Mouse (Mus musculus) CD8-positive naive resting alpha-beta T cell, adult 2 months (primary cell): ENCODE measurements around the gene Clec1a.
"Not testable (repeated sequence)": the region's sequence is repeated elsewhere in the genome, so short reads cannot be mapped to it uniquely, and the experiment has no call there.

Source experiments
- DNase-seq, 2 experiments: peaks; one replicate each; pipeline ENCODE4 v3.0.0; 2022; ENCODE audit warnings: low read depth in 2 of 2, low spot score in 2 of 2

Clec1a gene

DNA sequence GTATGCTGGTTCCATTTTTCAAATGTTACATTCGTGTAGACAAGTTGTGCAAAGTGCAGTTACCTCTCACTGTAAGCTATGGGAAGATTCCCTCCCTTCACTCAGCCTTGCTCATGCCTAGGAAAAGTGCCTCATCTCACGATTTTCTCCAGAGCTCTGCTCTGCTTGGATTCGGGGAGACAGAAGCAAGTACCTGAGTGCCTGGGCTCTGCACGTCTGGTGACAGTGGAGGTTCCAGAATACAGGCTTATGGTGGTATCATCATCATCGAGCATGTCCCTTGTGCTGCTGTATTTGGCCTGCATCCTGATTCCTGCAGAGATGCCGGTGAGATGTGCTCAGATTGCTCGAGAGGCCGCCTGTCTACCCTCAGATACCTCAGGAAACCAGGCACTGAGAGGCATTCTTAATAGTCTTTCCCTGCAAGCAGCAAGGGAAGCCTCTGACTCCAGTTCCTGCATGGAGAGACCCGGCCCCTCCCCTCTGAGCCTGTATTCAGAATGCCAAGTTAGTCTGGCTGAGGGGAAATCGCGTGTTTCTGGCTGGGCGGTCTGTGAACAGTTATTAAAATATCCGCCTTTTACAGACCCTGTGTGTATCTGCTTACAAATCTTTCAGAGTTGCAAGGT lies at the start of gene Clec1a:
TSS of gene Clec1a (minus strand) at position 590 of the 629 bp plus-strand sequence.
- no peak for DNase-seq

DNA sequence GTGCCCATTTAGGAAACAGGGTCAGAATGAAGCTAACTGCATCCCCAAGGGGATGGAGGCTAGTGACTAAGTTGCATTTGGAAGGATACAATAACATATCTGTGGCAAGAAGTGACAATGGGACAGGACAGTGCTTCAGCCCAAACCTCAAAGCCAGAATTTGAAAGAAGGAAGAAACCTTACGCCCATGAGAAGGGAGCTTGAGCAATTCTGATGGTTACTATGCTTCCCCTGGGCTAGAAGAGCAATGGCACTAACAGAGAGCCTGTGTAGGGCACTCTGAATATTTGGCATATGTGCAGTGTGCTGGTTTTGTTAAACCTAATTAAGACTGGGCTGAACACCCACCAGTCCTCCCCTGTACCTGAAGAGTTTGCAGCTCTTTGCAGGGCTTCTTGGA lies 47.7 kb upstream of the Clec1a start:
- DNase-seq, result not testable (repeated sequence)

- no peak for DNase-seq
Measured at GRCm38 (mm10) chr6:129497345-129498218, 45.8 kb upstream of the Clec1a start.

- no peak for DNase-seq
Measured at GRCm38 (mm10) chr6:129494924-129495323, 43.1 kb upstream of the Clec1a start.

DNA sequence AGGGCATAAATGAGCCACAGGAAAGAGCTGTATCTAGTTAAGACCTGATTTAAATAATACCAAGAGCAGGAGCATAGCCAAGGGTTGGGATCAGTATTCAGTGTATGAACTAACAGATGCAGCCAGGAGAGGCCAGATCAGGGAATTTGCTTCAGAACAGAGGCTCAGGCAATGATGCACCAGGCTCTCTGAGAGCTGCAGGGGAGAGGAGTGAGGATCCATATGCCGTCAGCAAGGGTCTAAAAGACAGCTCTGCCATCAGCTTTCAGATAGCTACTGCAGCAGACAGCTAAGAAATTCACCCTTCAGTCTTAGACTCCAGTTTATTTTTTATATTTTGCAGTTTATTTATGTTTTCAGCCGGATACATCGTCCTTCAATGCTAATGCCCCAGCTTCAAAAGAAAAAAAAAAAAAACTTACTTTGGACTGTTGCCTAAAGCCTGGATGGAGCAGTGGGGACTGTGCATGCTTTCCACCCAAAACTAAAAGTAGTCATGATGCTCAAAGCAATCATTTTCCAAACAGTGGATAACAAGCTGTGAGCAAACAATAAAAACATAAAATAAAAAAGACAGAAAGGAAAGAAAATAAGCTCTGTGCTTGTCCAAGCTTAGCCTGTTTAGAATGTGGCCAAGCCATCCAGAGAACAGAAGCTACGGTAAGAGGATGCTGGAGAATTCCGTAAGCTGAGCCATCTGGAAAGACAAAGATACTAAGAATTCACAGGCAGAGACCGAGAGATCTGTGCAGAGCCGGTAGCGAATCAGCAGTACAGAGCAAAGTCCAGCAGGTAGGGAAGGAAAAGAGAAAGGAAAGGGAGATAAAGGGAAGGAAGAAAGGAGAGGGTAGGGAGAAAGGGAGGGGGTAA lies 28.5 kb upstream of the Clec1a start:
- DNase-seq, result no peak

DNA sequence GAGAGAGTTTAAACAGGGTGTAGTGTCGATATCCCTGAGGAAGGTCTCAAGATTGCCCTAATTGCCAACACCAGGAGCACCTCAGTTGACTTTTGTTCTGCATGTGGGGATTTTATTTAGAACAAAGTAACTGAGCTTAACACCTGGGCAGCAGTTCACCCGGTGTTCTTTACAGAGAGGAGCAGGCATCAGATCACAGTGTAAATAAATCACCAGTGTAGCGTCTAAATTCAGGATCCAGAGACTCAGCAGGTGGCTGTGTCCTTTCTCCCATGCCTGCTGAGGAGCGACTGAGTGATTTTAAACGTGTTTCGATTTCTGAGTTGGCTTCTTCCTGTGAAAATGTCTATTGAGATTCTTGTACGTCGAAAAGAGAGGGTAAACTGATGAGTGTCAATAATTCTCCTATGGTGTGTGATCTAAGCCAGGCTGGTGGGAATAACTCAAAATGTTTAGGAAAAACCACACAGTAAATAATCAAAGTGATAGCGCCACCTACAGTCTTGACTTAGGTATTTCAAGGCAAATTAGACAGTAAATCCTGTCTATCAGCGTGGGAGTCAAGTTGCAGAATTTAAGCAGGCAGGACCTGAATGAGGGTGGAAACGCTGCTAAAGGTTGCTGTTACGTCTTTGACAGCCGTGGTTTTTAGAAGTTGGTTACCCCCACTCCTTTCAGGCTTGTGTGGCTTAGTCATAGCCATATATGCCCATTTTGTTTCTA lies 24.8 kb upstream of the Clec1a start:
- DNase-seq, result no peak

GRCm38 (mm10) chr6:129472627-129473026 lies 20.8 kb upstream of the Clec1a start:
- no peak for DNase-seq

DNA sequence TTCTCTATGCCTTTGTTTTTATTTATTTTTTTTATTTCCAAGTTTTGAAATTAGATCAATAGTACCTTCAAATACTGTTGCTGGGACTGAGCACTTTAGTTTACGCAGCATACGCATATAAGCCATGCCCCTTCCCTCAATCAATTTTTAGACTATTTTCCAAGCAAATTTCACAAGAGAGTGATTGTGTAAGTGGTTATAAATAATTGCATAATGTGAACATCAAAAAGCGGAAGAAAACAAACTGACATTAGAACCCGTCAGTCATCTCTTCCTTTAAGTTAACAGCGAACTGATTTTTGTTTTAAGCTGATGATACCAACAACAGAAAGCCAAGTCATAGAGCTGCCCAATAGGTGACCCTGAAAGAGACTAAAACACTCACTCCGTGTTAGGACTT lies 19.6 kb upstream of the Clec1a start:
- no peak for DNase-seq

DNA sequence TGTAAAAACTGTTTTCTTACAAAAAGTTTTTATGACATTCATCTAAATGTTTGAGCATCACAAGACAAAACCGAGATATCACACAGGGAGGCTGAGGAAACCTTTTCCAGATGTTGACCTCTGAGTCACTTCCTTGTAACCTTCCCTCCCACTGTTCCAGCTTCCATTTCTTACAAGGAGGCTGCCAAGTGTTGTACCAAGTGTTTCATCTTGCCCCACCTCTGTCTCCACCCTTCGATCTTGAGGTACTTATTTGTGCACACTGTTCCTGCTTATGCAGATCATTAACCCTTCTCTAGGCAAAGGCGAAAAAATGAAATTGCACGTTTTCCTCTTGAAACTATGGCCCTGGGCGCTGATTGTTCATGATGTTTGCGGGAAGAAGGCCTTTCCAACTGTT lies 2.1 kb downstream of the Clec1a start:
- DNase-seq, result no peak

GRCm38 (mm10) chr6:129438033-129438432 lies 13.8 kb downstream of the Clec1a start:
- no peak for DNase-seq

GRCm38 (mm10) chr6:129436025-129436424 lies 15.8 kb downstream of the Clec1a start:
- no peak for DNase-seq

DNA sequence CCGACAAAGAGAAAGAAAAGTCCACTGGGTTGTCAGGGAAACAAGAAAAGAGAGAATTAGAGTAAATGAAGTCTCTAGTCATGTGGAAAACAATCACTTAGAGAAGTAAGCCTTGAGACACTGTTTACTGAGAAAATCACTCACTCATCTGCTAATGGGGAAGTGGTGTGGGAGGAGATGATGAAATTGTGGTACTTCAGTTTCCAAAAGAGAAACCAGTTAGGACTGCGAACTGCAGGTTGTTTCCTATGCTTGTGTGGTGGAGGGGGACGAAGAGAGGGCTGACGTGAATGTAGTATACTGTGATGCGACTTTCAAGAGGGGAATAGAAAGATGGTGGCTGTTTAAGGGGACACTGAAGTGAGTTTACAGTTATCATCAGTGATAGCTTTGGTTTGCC lies 17.6 kb downstream of the Clec1a start:
- no peak for DNase-seq

DNA sequence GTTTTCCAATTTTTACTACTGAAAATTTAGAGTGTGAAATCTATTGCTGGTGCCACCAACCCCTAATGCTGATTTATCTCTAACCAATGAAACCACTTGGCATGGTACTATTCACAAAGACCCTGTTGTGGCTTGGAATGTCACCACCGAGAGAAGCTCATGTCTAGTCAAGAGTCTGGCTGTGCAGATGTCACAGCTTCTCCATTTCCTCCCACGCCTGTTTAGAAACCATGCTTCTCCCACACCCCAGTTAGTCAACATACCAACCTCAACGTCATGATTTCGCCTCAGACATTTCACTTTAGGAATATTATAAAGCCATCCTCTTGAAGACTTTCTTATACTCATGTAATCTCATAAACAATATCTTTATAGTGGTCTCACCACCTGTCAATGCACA lies 24.5 kb downstream of the Clec1a start:
- no peak for DNase-seq

DNA sequence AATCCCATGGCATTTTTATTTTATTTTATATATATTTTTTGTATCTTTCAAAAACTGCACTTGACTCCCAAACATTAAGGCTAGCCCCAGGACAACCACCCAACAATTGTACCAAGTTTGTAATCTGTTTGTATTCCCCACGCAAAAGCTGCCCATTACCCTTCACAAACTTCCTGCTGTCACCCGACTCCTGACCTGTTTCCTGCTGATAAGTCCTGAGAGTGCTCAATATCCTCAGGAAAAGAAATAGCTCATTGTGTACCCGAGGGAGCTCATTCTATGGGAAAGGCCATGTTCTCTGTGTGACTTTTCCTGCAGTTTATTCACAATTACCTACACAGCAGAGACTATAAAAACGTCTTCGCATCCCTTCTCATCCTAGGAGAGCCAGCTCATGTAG lies 26.0 kb downstream of the Clec1a start:
- no peak for DNase-seq

GRCm38 (mm10) chr6:129425217-129425616 lies 26.6 kb downstream of the Clec1a start:
- no peak for DNase-seq

- peak; percentile 32 to 51 for DNase-seq
Measured at GRCm38 (mm10) chr6:129423734-129424072, 28.1 kb downstream of the Clec1a start.

GRCm38 (mm10) chr6:129423040-129423733 lies 28.6 kb downstream of the Clec1a start:
- DNase-seq, result no peak

- no peak for DNase-seq
Measured at GRCm38 (mm10) chr6:129422311-129422710, 29.5 kb downstream of the Clec1a start.

DNA sequence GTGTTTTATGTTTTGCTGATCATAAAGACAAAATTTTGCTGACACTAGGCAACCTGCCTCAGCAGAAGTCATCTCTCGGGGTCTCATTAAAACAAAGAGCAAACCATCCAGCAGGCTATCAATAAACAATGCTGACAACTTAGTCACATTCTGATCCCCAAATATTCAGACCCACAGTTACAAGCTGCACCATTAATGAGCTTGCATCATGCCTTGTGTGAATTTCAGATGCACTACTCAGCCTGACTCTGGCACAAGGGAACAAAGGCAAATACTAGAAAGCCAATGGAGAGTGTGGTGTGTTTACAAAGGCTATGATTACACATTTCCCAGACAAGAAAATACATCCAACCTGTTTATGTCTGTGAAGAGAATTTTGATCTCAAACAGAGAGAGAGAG lies 37.6 kb downstream of the Clec1a start:
- DNase-seq, result no peak

DNA sequence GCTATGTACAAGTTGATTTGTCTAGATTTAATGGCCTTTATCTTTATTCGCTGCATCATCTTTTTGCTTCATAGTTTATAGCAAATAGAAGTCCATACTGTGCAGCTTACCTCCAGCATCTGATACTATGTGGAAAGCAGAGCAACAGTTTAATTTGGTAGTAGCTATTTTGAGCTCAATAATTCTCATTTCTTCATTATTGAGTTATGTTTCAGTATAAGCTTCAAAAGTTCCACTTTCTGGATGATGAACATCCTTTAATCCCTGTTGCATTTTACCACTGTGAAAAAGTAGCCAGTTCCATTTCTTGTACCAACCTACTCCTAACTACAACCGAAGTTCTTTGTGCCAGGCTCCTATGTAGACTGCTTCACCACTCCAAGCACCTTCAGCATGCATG lies 43.2 kb downstream of the Clec1a start, which contains the start of gene Clec9a:
TSS of gene Clec9a (plus strand) at position 301 of the 400 bp plus-strand sequence.
- no peak for DNase-seq
